Mouse (Mus musculus) myocyte (in vitro differentiated cells): Measurements from ENCODE around the gene Dpf2. TPM values are rescaled to one million over a fixed set of nuclear protein-coding genes. Genes with fewer than 3 reads are reported as not detected.

Source experiments
- H3K27me3 ChIP-seq: one replicate; pipeline ENCODE4 v1.6.1; 2011; ENCODE audit not compliant: control insufficient read depth, insufficient read depth, insufficient read length
- H3K36me3 ChIP-seq: one replicate; pipeline ENCODE4 v1.6.1; 2011; ENCODE audit not compliant: control insufficient read depth, insufficient read depth
- H3K4me2 ChIP-seq: one replicate; pipeline ENCODE4 v1.6.1; 2011; ENCODE audit warnings: low read depth, control low read depth
- H3K4me3 ChIP-seq: one replicate; pipeline ENCODE4 v1.5.1; 2011; ENCODE audit warnings: mild to moderate bottlenecking, control low read depth, moderate library complexity
- H3K79me2 ChIP-seq: one replicate; pipeline ENCODE4 v1.6.1; 2011; ENCODE audit not compliant: control insufficient read depth, insufficient read depth
- H3ac ChIP-seq: one replicate; pipeline ENCODE4 v1.6.1; 2011; ENCODE audit not compliant: control insufficient read depth, insufficient read length
- CEBPB ChIP-seq: IDR thresholded peaks from 2 replicates; pipeline ENCODE4 v1.6.1; 2011; ENCODE audit warnings: mild to moderate bottlenecking, moderate library complexity; ENCODE audit not compliant: poor library complexity, insufficient read depth, severe bottlenecking
- E2F4 ChIP-seq: IDR thresholded peaks from one replicate; pipeline ENCODE4 v1.6.1; 2011; ENCODE audit warnings: mild to moderate bottlenecking, control low read depth, moderate library complexity; ENCODE audit not compliant: insufficient read depth
- MAX ChIP-seq: IDR thresholded peaks from one replicate; pipeline ENCODE4 v1.6.1; 2011; ENCODE audit warnings: low read depth, mild to moderate bottlenecking, control low read depth
- MYOD1 ChIP-seq, 3 experiments: IDR thresholded peaks; one replicate each; pipeline ENCODE4 v1.6.1; 2011; ENCODE audit warnings: control low read depth in 2 of 3, low read depth in 2 of 3, mild to moderate bottlenecking in 2 of 3, moderate library complexity in 1 of 3; ENCODE audit not compliant: insufficient read length in 2 of 3, control insufficient read depth in 1 of 3
- MYOG ChIP-seq, 3 experiments: IDR thresholded peaks; one replicate each; pipeline ENCODE4 v1.6.1; 2011; ENCODE audit warnings: control low read depth in 2 of 3, low read depth in 2 of 3, mild to moderate bottlenecking in 2 of 3; ENCODE audit not compliant: insufficient read length in 2 of 3, control insufficient read depth in 1 of 3, insufficient read depth in 1 of 3
- POLR2A ChIP-seq: IDR thresholded peaks from one replicate; pipeline ENCODE4 v1.6.1; 2011; ENCODE audit warnings: low read depth, mild to moderate bottlenecking, control low read depth, moderate library complexity; ENCODE audit not compliant: insufficient read length
- POLR2AphosphoS2 ChIP-seq: IDR thresholded peaks from one replicate; pipeline ENCODE4 v1.6.1; 2011; ENCODE audit warnings: low read depth, control low read depth; ENCODE audit not compliant: insufficient read length
- REST ChIP-seq: IDR thresholded peaks from one replicate; pipeline ENCODE4 v1.6.1; 2011; ENCODE audit warnings: mild to moderate bottlenecking, control low read depth, moderate library complexity; ENCODE audit not compliant: insufficient read depth, insufficient read length
- SRF ChIP-seq: IDR thresholded peaks from one replicate; pipeline ENCODE4 v1.6.1; 2011; ENCODE audit warnings: low read depth; ENCODE audit not compliant: control insufficient read depth, insufficient read length
- TCF12 ChIP-seq: IDR thresholded peaks from one replicate; pipeline ENCODE4 v1.6.1; 2011; ENCODE audit warnings: mild to moderate bottlenecking, control low read depth; ENCODE audit not compliant: poor library complexity, insufficient read depth, severe bottlenecking
- TCF3 ChIP-seq: IDR thresholded peaks from one replicate; pipeline ENCODE4 v1.6.1; 2011; ENCODE audit warnings: low read depth, control low read depth; ENCODE audit not compliant: insufficient read length
- USF1 ChIP-seq: IDR thresholded peaks from one replicate; pipeline ENCODE4 v1.6.1; 2011; ENCODE audit warnings: low read depth, mild to moderate bottlenecking, control low read depth, moderate library complexity
- polyA plus RNA-seq: library from polyadenylated mRNA; unstranded; fragments of >200 nt; fragmentation: generic; extraction: Trizol; gene quantifications from one replicate; pipeline ENCODE4 v1.2.1, GENCODE M21; 2012; ENCODE audit warnings: missing spikeins

Dpf2 gene
- polyA plus RNA-seq, 1 experiment, result 78.5 TPM

GRCm38 (mm10) chr19:5848826-5849672 is 63.8 kb downstream of the Dpf2 start:
- peak overlapping the region; percentile 100 for H3K4me3 ChIP-seq
- TF ChIP-seq MYOD1 (IDR thresholded peaks at IDR 0.05; ENCODE audit: control insufficient read depth in 1 of 3, insufficient read length in 2 of 3, low read depth in 2 of 3) (peak in 2 of 3 experiments; percentile 63 to 79), REST (no peak), POLR2A (peak; percentile 74), MAX (no peak), POLR2AphosphoS2 (peak; percentile 78), TCF3 (peak; percentile 9), CEBPB (peak; percentile 66), MYOG (IDR thresholded peaks at IDR 0.05; ENCODE audit: control insufficient read depth in 1 of 3, insufficient read depth in 1 of 3, insufficient read length in 2 of 3, low read depth in 2 of 3) (peak in 1 of 3 experiments; percentile 77), USF1 (no peak), SRF (peak; percentile 18), TCF12 (no peak)
- peaks cover 34% of the 10 kb centered on the region for H3K79me2 ChIP-seq
- H3ac ChIP-seq, result peak overlapping the region; percentile 15
- H3K36me3 ChIP-seq, result no peaks in the 10 kb centered on the region
- peak overlapping the region; percentile 99 for H3K4me2 ChIP-seq
- H3K27me3 ChIP-seq, result no peaks in the 10 kb centered on the region

GRCm38 (mm10) chr19:5848032-5848825 is 64.6 kb downstream of the Dpf2 start:
- TF ChIP-seq MYOD1 (IDR thresholded peaks at IDR 0.05; ENCODE audit: control insufficient read depth in 1 of 3, insufficient read length in 2 of 3, low read depth in 2 of 3) (peak in 1 of 3 experiments; percentile 20), POLR2A (peak; percentile 54), USF1 (no peak), POLR2AphosphoS2 (no peak)
- H3K36me3 ChIP-seq, result no peaks in the 10 kb centered on the region

GRCm38 (mm10) chr19:5847306-5847796 is 65.5 kb downstream of the Dpf2 start:
- H3K27me3 ChIP-seq, result no peaks in the 10 kb centered on the region
- peak overlapping the region; percentile 100 for H3K4me3 ChIP-seq
- peak overlapping the region; percentile 99 for H3K4me2 ChIP-seq
- peaks cover 8% of the 10 kb centered on the region for H3K36me3 ChIP-seq
- H3K79me2 ChIP-seq, result peaks cover 51% of the 10 kb centered on the region
- peak overlapping the region; percentile 4 for H3ac ChIP-seq
- TF ChIP-seq E2F4 (no peak), POLR2A (peak; percentile 12), TCF3 (no peak), REST (no peak), USF1 (no peak), MYOD1 (IDR thresholded peaks at IDR 0.05; ENCODE audit: control insufficient read depth in 1 of 3, insufficient read length in 2 of 3, low read depth in 2 of 3) (no peak), TCF12 (no peak), MAX (no peak), POLR2AphosphoS2 (peak; percentile 44), SRF (no peak), CEBPB (no peak), MYOG (IDR thresholded peaks at IDR 0.05; ENCODE audit: control insufficient read depth in 1 of 3, insufficient read depth in 1 of 3, insufficient read length in 2 of 3, low read depth in 2 of 3) (no peak)

More at GRCm38 (mm10) chr19:5848032-5848825, 64.6 kb downstream of the Dpf2 start:
- H3K79me2 ChIP-seq, result peaks cover 42% of the 10 kb centered on the region
- H3ac ChIP-seq, result peak overlapping the region; percentile 15
- H3K4me2 ChIP-seq, result peak overlapping the region; percentile 99
- peak overlapping the region; percentile 100 for H3K4me3 ChIP-seq
- H3K27me3 ChIP-seq, result no peaks in the 10 kb centered on the region

GRCm38 (mm10) chr19:5846557-5847305 is 66.1 kb downstream of the Dpf2 start:
- peak overlapping the region; percentile 4 for H3ac ChIP-seq
- H3K36me3 ChIP-seq, result peaks cover 13% of the 10 kb centered on the region
- no peaks in the 10 kb centered on the region for H3K27me3 ChIP-seq
- peak overlapping the region; percentile 99 for H3K4me2 ChIP-seq
- peaks cover 57% of the 10 kb centered on the region for H3K79me2 ChIP-seq
- peak overlapping the region; percentile 100 for H3K4me3 ChIP-seq
- TF ChIP-seq POLR2A, result peak; percentile 33
- no peak for TF ChIP-seq POLR2AphosphoS2
- TF ChIP-seq USF1, result peak; percentile 92
- peak; percentile 22 for TF ChIP-seq TCF3
- no peak for TF ChIP-seq REST
- TF ChIP-seq MAX, result no peak
- no peak for TF ChIP-seq SRF
- TF ChIP-seq E2F4, result no peak
- TF ChIP-seq MYOD1 (IDR thresholded peaks at IDR 0.05; ENCODE audit: control insufficient read depth in 1 of 3, insufficient read length in 2 of 3, low read depth in 2 of 3), result peak; percentile 16 to 71 (median 33)
- TF ChIP-seq MYOG (IDR thresholded peaks at IDR 0.05; ENCODE audit: control insufficient read depth in 1 of 3, insufficient read depth in 1 of 3, insufficient read length in 2 of 3, low read depth in 2 of 3), result peak in 2 of 3 experiments; percentile 62 to 74
- TF ChIP-seq CEBPB, result peak; percentile 70; the same call in 1 of the 2 replicates
- peak; percentile 77 for TF ChIP-seq TCF12
